Mouse (Mus musculus) CH12.LX (cell line): ENCODE data around the gene Ajuba.

Experiments
- CTCF ChIP-seq, 2 experiments: IDR thresholded peaks in 1 of 2; conservative IDR thresholded peaks in 1 of 2; 2 replicates each; pipeline ENCODE4 v1.5.1; 2011 to 2012; ENCODE audit warnings: low read depth in 2 of 2, low read length in 2 of 2, improper control_type of control experiment in 1 of 2, inconsistent platforms in 1 of 2, mild to moderate bottlenecking in 1 of 2, moderate library complexity in 1 of 2
- E2F4 ChIP-seq: IDR thresholded peaks from 2 replicates; pipeline ENCODE4 v1.6.1; 2011; ENCODE audit warnings: low read depth, low read length, improper control_type of control experiment; ENCODE audit not compliant: insufficient replicate concordance
- ELF1 ChIP-seq: IDR thresholded peaks from 2 replicates; pipeline ENCODE4 v1.6.1; 2014; ENCODE audit warnings: low read depth, mild to moderate bottlenecking, inconsistent platforms, low read length, improper control_type of control experiment
- EP300 ChIP-seq: IDR thresholded peaks from 2 replicates; pipeline ENCODE4 v1.6.1; 2011; ENCODE audit warnings: low read length, improper control_type of control experiment
- JUND ChIP-seq: conservative IDR thresholded peaks from 2 replicates; pipeline ENCODE4 v1.6.1; 2011; ENCODE audit warnings: low read depth, low read length, improper control_type of control experiment
- MEF2A ChIP-seq: IDR thresholded peaks from 2 replicates; pipeline ENCODE4 v1.6.1; 2014; ENCODE audit warnings: low read depth, mild to moderate bottlenecking, inconsistent platforms, low read length, improper control_type of control experiment, borderline replicate concordance
- POLR2A ChIP-seq: IDR thresholded peaks from 2 replicates; pipeline ENCODE4 v1.6.1; 2011; ENCODE audit warnings: low read depth, mild to moderate bottlenecking, improper control_type of control experiment, low read length
- SIN3A ChIP-seq: IDR thresholded peaks from 2 replicates; pipeline ENCODE4 v1.6.1; 2012; ENCODE audit warnings: low read length, improper control_type of control experiment, inconsistent platforms
- TBP ChIP-seq: conservative IDR thresholded peaks from 2 replicates; pipeline ENCODE4 v1.6.1; 2011; ENCODE audit warnings: low read depth, low read length, improper control_type of control experiment
- UBTF ChIP-seq: IDR thresholded peaks from 2 replicates; pipeline ENCODE4 v1.6.1; 2012; ENCODE audit warnings: low read depth, mild to moderate bottlenecking, inconsistent platforms, low read length, improper control_type of control experiment, moderate library complexity
- USF1 ChIP-seq: IDR thresholded peaks from 2 replicates; pipeline ENCODE4 v1.6.1; 2014; ENCODE audit warnings: low read depth, mild to moderate bottlenecking, inconsistent platforms, low read length, improper control_type of control experiment
- USF2 ChIP-seq: conservative IDR thresholded peaks from 2 replicates; pipeline ENCODE4 v1.6.1; 2011; ENCODE audit warnings: low read depth, low read length, improper control_type of control experiment
- ZC3H11A ChIP-seq: IDR thresholded peaks from 2 replicates; pipeline ENCODE4 v1.6.1; 2012; ENCODE audit warnings: low read depth, mild to moderate bottlenecking, inconsistent platforms, low read length, improper control_type of control experiment
- ZKSCAN1 ChIP-seq: IDR thresholded peaks from 2 replicates; pipeline ENCODE4 v1.6.1; 2012; ENCODE audit warnings: low read depth, inconsistent platforms, low read length, improper control_type of control experiment, borderline replicate concordance

DNA sequence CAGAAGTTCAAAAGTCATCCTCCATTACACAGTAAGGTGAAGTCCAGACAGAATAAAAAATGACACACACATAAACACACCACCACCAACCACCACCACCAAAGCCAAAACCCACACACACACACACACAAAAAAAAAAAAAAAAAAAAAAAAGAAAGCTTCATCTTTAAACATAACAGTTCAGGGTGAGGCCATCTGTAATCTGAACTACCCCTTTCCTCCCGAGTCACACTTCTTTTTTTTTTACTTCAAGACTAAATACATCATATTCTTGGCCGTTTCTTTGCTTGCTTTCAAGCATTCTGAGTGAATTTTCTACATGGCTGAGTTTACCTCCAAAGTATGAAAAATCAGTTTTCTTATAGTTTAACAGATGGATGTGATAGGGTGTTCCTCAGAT is 24.2 kb upstream of the Ajuba start:
- TF ChIP-seq CTCF (conservative IDR thresholded peaks at IDR 0.05 in 1 of 2, IDR thresholded peaks at IDR 0.05 in 1 of 2; ENCODE audit: low read depth in 2 of 2, low read length in 2 of 2) (no peak), USF1 (no peak), UBTF (no peak), POLR2A (no peak), USF2 (no peak), SIN3A (no peak), E2F4 (no peak), EP300 (no peak), ZC3H11A (no peak), ZKSCAN1 (no peak), TBP (no peak), ELF1 (no peak), MEF2A (no peak), JUND (no peak)
